Mouse (Mus musculus) olfactory bulb, adult 2 months (tissue): ENCODE results near the gene Otud6a.
"Not testable (repeated sequence)": the region's sequence is repeated elsewhere in the genome, so short reads cannot be mapped to it uniquely, and the experiment has no call there.

Experiments
- CTCF ChIP-seq: fragments of 200-500 bp; IDR thresholded peaks from 2 replicates; pipeline ENCODE4 v1.5.1; 2012; ENCODE audit warnings: low read depth, mild to moderate bottlenecking, low read length, moderate library complexity; ENCODE audit not compliant: insufficient read depth
- POLR2A ChIP-seq: fragments of 200-500 bp; IDR thresholded peaks from 2 replicates; pipeline ENCODE4 v1.6.1; 2012; ENCODE audit warnings: mild to moderate bottlenecking, low read depth, low read length, moderate library complexity; ENCODE audit not compliant: insufficient read depth

- TF ChIP-seq CTCF, POLR2A: not testable (repeated sequence)
These were observed 13.8 kb downstream of the Otud6a start, which contains the start of gene Awat2 for GRCm38 (mm10) chrX:100442617-100443016.
